9 mouse cellular contexts compared by ENCODE assay signal in the genomic region with DNA sequence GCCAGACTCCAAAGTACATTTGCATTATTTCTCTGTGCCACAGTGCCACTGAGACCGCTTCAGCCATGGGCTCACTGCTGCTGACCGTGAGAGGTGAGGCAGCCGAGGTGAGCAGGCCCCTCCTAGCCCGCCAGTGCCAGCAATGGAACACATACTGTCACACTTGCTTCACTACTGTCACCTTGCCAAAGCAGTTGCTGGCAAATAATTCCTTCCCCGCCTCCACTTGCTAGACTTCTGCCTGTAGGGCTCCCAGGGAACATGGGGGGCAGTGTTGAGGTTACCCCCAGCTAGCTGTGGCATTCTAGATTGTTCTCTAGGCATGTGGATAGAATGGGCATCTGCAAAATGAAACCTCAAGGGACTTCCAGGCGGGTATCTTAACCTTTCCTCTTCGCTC. TPM values are rescaled to one million over a fixed set of nuclear protein-coding genes. Genes with fewer than 3 reads are reported as not detected.
DNase-seq lines count a peak whose midpoint lies in the region; ATAC-seq and TF ChIP-seq lines count a peak whose summit lies in the region.
"Had no signal": no experiment of that assay in that cellular context is flagged by ENCODE, and none has a peak within 500 bp of the region (broad histone marks: within the 10 kb centered on the region; RNA-seq: fewer than 3 reads in every experiment).

No protein-coding gene starts in this region.

- no peaks in the 10 kb centered on the region for H3K36me3 ChIP-seq in hindbrain, embryonic 13.5 days
- no peaks in the 10 kb centered on the region for H3K36me3 ChIP-seq in hindbrain, embryonic 12.5 days
- no peaks in the 10 kb centered on the region for H3K36me3 ChIP-seq in neural tube, embryonic 15.5 days
- no peaks in the 10 kb centered on the region for H3K36me3 ChIP-seq in intestine, postnatal 0 days (ENCODE audit: control insufficient read depth, insufficient read depth)

- H3K9ac ChIP-seq in hindbrain, embryonic 13.5 days, result no peak overlapping the region
- no peak overlapping the region for H3K9ac ChIP-seq in hindbrain, embryonic 12.5 days
- no peak overlapping the region for H3K9ac ChIP-seq in neural tube, embryonic 15.5 days (replicated peaks)
- H3K9ac ChIP-seq in intestine, postnatal 0 days (ENCODE audit: low read depth, low read length), result no peak overlapping the region

- 61% methylated on average over 7 of the region's 7 CpGs for WGBS in hindbrain, embryonic 13.5 days
- 63% methylated on average over 7 of the region's 7 CpGs for WGBS in hindbrain, embryonic 12.5 days
- 48% methylated on average over 7 of the region's 7 CpGs for WGBS in neural tube, embryonic 15.5 days
- WGBS in intestine, postnatal 0 days, result 77% methylated on average over 7 of the region's 7 CpGs

- H3K27me3 ChIP-seq in hindbrain, embryonic 13.5 days, result peaks cover 21% of the 10 kb centered on the region
- H3K27me3 ChIP-seq in hindbrain, embryonic 12.5 days, result peaks cover 39% of the 10 kb centered on the region
- H3K27me3 ChIP-seq in neural tube, embryonic 15.5 days (replicated peaks), result no peaks in the 10 kb centered on the region; the same call in 1 of the 2 replicates
- H3K27me3 ChIP-seq in intestine, postnatal 0 days (replicated peaks; ENCODE audit: control insufficient read depth, insufficient read depth, low read length), result peaks cover 40% of the 10 kb centered on the region

- peaks cover 52% of the 10 kb centered on the region for H3K4me1 ChIP-seq in hindbrain, embryonic 13.5 days (replicated peaks)
- peaks cover 41% of the 10 kb centered on the region for H3K4me1 ChIP-seq in hindbrain, embryonic 12.5 days
- peaks cover 56% of the 10 kb centered on the region for H3K4me1 ChIP-seq in neural tube, embryonic 15.5 days
- no peaks in the 10 kb centered on the region for H3K4me1 ChIP-seq in intestine, postnatal 0 days (replicated peaks; ENCODE audit: control insufficient read depth, insufficient read depth, low read length)

- H3K4me3 ChIP-seq in hindbrain, embryonic 13.5 days, result no peak overlapping the region
- H3K4me3 ChIP-seq in hindbrain, embryonic 12.5 days, result no peak overlapping the region
- 0 out of 2 replicates have a peak overlapping the region, but pooled peaks have one; percentile 0 for H3K4me3 ChIP-seq in neural tube, embryonic 15.5 days (replicated peaks)
- no peak overlapping the region for H3K4me3 ChIP-seq in intestine, postnatal 0 days (ENCODE audit: low read depth, low read length)
- H3K4me3 ChIP-seq: myocyte had no signal

- ATAC-seq in hindbrain, embryonic 13.5 days (ENCODE audit: low FRiP score), result no peak
- ATAC-seq in hindbrain, embryonic 12.5 days (ENCODE audit: low FRiP score), result no peak
- ATAC-seq in neural tube, embryonic 15.5 days (ENCODE audit: low FRiP score), result no peak
- no peak for ATAC-seq in intestine, postnatal 0 days

- peak overlapping the region; percentile 46; the same call in 1 of the 2 replicates for H3K27ac ChIP-seq in hindbrain, embryonic 13.5 days
- H3K27ac ChIP-seq in hindbrain, embryonic 12.5 days, result no peak overlapping the region
- H3K27ac ChIP-seq in neural tube, embryonic 15.5 days (replicated peaks), result peak overlapping the region; percentile 33
- H3K27ac ChIP-seq in intestine, postnatal 0 days (ENCODE audit: low read depth, low read length), result no peak overlapping the region

- no peaks in the 10 kb centered on the region for H3K9me3 ChIP-seq in hindbrain, embryonic 13.5 days
- no peaks in the 10 kb centered on the region for H3K9me3 ChIP-seq in hindbrain, embryonic 12.5 days (replicated peaks)
- H3K9me3 ChIP-seq in neural tube, embryonic 15.5 days (replicated peaks), result no peaks in the 10 kb centered on the region
- no peaks in the 10 kb centered on the region for H3K9me3 ChIP-seq in intestine, postnatal 0 days (ENCODE audit: control insufficient read depth)

- H3K4me2 ChIP-seq in hindbrain, embryonic 13.5 days, result peak overlapping the region; percentile 80; the same call in 1 of the 2 replicates
- no peak overlapping the region for H3K4me2 ChIP-seq in hindbrain, embryonic 12.5 days (replicated peaks)
- peak overlapping the region; percentile 79 for H3K4me2 ChIP-seq in neural tube, embryonic 15.5 days
- H3K4me2 ChIP-seq in intestine, postnatal 0 days (replicated peaks; ENCODE audit: low read depth), result no peak overlapping the region

- TF ChIP-seq CTCF in intestine, postnatal 0 days (IDR thresholded peaks at IDR 0.05; ENCODE audit: low read depth), result no peak

- peak; percentile 63 for DNase-seq in adrenal gland, adult 8-10 months
- peak; percentile 88 for DNase-seq in gastrocnemius, adult 18-20 months (ENCODE audit: low spot score)
- DNase-seq in layer of hippocampus, adult 18-20 months (ENCODE audit: low spot score in 2 of 2), result peak; percentile 71 to 89
- DNase-seq in spleen, adult 12 weeks (ENCODE audit: low spot score), result no peak

RNA-seq across cellular contexts. Expression of a gene that starts 6.0 kb away (rescaled TPM):
- 711 and 738 TPM in 2 replicates for polyA plus RNA-seq in hindbrain, embryonic 13.5 days (2015; fragmentation: Nextera tagmentation; extraction: Ambion mirVana)
- polyA plus RNA-seq in hindbrain, embryonic 12.5 days (2016; fragmentation: Nextera tagmentation; extraction: Ambion mirVana), result 235 and 248 TPM in 2 replicates
- 100 to 1,000 TPM; 154 to 281 (median 182) TPM for total RNA-seq in adrenal gland, adult 8-10 months (2022)
- total RNA-seq in gastrocnemius, adult 18-20 months (2021), result 10 to 100 TPM; 71.8 to 85.5 TPM
- total RNA-seq in layer of hippocampus, adult 18-20 months (2021), result 100 to 1,000 TPM; 329 to 337 TPM
- polyA plus RNA-seq in neural tube, embryonic 15.5 days (2015; fragmentation: Nextera tagmentation; extraction: Ambion mirVana), result 880 and 1,075 TPM in 2 replicates
- 9.1 and 9.2 TPM in 2 replicates for polyA plus RNA-seq in intestine, postnatal 0 days (2015; fragmentation: Nextera tagmentation; extraction: Ambion mirVana)

RNA-seq across cellular contexts. Expression of a gene that starts 51.1 kb away (rescaled TPM):
- polyA plus RNA-seq in hindbrain, embryonic 13.5 days (2015; fragmentation: Nextera tagmentation; extraction: Ambion mirVana), result not detected in 2 replicates
- not detected in 2 replicates for polyA plus RNA-seq in hindbrain, embryonic 12.5 days (2016; fragmentation: Nextera tagmentation; extraction: Ambion mirVana)
- not detected for total RNA-seq in adrenal gland, adult 8-10 months (2022)
- total RNA-seq in gastrocnemius, adult 18-20 months (2021), result not detected
- not detected for total RNA-seq in layer of hippocampus, adult 18-20 months (2021)
- polyA plus RNA-seq in neural tube, embryonic 15.5 days (2015; fragmentation: Nextera tagmentation; extraction: Ambion mirVana), result not detected in 2 replicates
- not detected in 2 replicates for polyA plus RNA-seq in intestine, postnatal 0 days (2015; fragmentation: Nextera tagmentation; extraction: Ambion mirVana)
- polyA plus RNA-seq: myocyte had no signal

Comparison
In these comparisons a context has a peak if more than half of its experiments do, and no peak if none do; other contexts are left out.
1. H3K27ac ChIP-seq: peak in hindbrain, embryonic 13.5 days (single experiment) and neural tube, embryonic 15.5 days (single experiment); none in hindbrain, embryonic 12.5 days (single experiment) and intestine, postnatal 0 days (single experiment).
2. H3K4me2 ChIP-seq: peak in hindbrain, embryonic 13.5 days (single experiment) and neural tube, embryonic 15.5 days (single experiment); none in hindbrain, embryonic 12.5 days (single experiment) and intestine, postnatal 0 days (single experiment).
3. RNA of a gene that starts 6.0 kb away (polyA plus RNA-seq): 880 to 1,075 TPM in neural tube, embryonic 15.5 days, 711 to 738 TPM in hindbrain, embryonic 13.5 days and 235 to 248 TPM in hindbrain, embryonic 12.5 days; 9.1 to 9.2 TPM in intestine, postnatal 0 days; every median in the first group is over 10 times any median in the second.